Mouse (Mus musculus) gastrocnemius, adult 8-10 months (tissue): ENCODE results near the gene Col6a5. TPM values are rescaled to one million over a fixed set of nuclear protein-coding genes. Genes with fewer than 3 reads are reported as not detected.

Source experiments
- DNase-seq, 2 experiments: peaks; one replicate each; pipeline ENCODE4 v3.0.0; 2022; ENCODE audit warnings: low spot score in 2 of 2
- total RNA-seq, 4 experiments: library from RNA; stranded (reverse); gene quantifications; 2 replicates each; pipeline ENCODE4 v1.2.4; 2022

Gene Col6a5
- under 1 TPM in 3 of 4 experiments, not detected in 1; 0.09 to 0.13 (median 0.10) TPM for total RNA-seq

DNA sequence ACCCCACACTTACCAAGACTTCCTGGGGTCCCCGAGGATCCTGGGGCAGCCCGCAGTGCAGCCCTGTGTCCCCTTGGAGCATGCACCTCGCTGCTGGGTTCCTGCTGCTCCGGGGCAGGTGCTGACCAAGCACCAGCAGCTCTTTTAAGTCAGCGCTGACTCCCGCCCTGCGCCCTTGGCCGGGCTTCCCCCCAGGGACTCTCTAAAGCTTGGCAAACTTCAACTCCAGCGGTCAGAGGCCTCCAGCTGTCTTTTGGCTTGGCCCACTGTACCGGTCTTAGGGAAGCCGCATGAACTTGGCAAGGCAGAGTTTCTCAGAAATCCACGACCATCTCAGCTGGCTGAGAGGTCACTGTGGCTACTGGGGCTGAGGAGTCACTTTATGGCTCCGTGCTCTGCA is at the start of gene Col6a5:
Gene Col6a5 (minus strand): TSS at position 111 of the 400 bp plus-strand sequence.
- peak; percentile 24 to 44 for DNase-seq

DNA sequence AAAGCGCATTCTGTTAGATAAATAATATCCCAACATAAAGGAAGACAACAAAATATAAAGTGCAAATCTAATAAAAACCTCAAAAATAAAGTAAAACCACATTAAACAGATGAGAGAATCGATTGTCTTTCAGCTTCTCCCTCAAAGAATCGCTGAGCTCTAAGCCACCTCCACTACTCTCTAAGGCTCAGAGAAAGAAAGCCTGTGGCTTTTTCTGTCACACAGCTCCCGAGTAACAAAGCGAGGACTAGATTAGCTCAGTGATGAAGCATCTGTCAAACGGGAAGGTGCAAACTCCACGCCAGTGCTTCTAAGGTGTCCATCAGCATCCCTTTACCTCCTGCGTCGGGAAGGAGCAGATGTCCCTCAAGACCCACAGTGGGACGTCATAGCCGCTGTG is 37.5 kb upstream of the Col6a5 start:
- no peak for DNase-seq

DNA sequence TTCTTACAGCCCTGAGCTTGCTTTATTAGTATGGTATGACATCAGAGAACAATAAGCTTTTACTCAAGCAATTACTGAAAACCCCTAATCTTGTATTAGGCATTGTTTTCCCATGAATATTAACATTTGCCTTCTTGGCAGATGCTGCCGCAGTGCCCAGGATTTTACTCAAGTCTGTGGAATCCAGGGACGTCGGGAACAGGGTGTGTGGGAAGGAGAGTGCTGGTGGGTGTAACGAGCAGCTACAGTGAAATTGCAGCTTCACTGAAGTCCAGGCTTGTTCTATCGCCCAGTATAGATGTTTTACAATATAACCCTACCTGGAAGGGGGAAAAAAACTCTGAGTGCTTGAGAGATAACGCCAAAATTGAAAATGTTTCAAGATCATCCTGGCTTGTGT is 32.0 kb upstream of the Col6a5 start:
- no peak for DNase-seq

GRCm38 (mm10) chr9:105990099-105990498 is 29.7 kb upstream of the Col6a5 start:
- no peak for DNase-seq

DNA sequence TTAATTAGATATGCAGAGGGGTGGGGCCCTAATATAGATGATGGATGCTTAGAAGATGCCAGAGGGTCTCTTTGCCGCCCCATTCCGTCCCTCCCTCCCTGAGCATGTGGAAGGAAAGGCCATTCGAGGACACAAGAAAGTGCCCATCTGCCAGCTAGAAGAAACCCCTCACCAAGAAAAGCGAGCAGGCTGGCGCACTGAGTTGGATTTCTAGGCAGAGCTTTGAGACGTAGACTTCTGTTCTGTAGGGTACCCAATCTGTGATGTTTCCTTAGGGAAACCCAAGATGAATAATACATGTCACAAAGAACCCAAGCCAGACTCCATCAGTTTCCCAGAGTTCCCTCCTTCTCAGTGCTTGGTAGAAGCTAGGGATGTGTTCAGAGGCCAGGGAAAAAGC is 29.0 kb upstream of the Col6a5 start:
- no peak for DNase-seq

DNA sequence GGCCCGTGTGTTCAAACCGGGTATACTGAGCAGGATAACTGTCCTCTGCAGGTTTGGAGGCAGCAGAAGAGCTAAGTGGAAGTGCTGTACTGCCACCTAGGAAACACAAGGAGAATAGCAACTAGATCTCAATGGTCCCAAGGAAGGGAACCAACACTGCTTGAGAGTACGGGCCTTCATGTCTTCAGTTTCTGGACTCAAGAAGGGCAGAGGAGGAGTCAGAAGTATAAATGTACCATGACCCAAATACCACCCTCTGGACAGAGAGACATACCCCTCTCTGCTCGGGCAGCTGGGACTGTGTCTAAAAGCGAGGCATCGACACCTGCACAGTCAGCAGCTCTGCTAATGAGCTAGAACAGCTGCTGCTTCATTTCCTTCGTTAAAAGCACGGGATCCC is 27.7 kb upstream of the Col6a5 start:
- no peak for DNase-seq

GRCm38 (mm10) chr9:105984931-105985519 is 24.6 kb upstream of the Col6a5 start:
- no peak for DNase-seq

GRCm38 (mm10) chr9:105978479-105978878 is 18.0 kb upstream of the Col6a5 start:
- no peak for DNase-seq

DNA sequence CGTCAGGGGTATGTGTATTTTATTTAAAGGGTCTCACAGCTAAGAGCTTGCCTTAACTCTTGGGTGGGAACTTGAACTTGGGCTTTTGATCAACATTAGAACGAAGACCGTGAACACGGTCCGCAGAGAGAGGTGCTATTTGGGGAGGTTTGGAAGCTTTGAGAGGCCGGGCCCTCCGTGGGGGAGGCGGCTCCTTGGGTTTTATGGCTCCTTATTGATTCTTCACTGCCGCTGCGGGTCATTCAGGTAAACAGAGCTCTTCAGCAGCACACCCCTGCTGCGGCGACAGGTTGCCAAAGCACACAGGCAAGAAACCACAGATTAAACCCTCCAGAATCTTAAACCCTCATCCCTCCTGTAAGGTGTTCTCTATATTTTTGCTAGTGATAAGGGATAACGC is 16.4 kb upstream of the Col6a5 start:
- DNase-seq: no peak

DNA sequence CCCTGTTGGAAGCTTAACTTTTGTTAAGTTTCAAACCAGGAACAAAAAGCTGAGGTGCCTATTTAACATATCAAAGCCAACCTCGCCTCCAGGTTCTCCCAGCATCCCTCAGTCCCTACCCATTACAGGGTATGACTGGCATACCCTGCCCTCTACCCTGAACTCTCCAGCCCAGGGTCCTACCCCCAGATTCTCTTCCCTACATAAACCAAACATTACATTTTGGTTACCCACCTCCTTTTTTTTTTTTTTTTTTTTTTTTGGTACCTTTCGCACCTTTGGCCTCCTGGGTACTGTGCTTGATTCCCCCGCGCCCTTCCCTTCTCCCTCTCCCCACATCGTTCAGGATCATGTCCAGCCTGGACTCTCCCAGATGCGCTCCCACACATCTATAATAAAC is 15.9 kb upstream of the Col6a5 start:
- DNase-seq: no peak

GRCm38 (mm10) chr9:105973736-105974135 is 13.3 kb upstream of the Col6a5 start:
- DNase-seq: no peak

GRCm38 (mm10) chr9:105972031-105972430 is 11.6 kb upstream of the Col6a5 start:
- no peak for DNase-seq

DNA sequence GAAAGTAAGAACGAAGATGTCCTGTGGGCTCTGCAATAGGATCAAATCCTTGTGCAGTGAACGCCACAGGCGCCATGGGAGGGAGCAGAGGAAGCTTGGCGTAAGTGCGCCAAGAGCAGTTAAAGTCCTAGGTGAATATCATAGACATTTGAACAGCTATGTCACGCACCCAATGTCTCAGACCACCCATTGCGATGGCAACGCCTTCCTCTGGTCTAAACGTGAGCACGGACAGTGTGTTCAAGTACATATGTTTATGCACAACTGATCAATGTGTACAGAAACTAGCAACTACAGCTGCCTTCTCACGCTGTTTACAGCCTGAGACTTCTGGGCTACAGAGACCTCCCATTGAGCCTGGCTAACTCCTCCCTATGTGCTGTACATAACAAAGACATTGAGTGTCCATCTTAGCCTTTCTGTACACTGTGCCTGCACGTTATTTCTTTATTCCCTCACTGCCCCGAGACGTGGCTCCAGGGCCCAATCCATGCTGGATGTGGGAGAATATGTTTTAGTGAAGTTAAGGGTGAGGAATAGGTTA is 11.0 kb upstream of the Col6a5 start:
- no peak for DNase-seq

DNA sequence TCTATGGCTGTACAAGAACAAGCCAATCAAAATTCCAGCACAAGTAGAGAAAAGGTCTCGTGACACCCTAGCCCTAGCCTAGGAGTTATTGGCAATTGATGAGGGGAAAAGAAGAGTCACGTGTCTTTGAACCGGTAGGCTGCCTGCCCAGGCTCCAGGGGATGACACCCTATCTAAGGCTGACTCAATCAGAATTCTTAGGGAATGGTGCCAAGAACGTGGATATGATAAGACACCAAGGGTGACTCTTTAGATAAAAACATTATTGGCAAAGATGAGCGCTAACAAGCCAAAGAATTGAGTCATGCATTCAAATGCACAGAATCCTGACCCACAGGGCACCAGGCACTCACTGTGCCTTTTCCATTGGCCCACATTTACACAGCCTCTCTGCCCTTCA is 10.5 kb upstream of the Col6a5 start:
- DNase-seq: no peak

- DNase-seq: no peak
Observed at GRCm38 (mm10) chr9:105967976-105968375, 7.5 kb upstream of the Col6a5 start.

DNA sequence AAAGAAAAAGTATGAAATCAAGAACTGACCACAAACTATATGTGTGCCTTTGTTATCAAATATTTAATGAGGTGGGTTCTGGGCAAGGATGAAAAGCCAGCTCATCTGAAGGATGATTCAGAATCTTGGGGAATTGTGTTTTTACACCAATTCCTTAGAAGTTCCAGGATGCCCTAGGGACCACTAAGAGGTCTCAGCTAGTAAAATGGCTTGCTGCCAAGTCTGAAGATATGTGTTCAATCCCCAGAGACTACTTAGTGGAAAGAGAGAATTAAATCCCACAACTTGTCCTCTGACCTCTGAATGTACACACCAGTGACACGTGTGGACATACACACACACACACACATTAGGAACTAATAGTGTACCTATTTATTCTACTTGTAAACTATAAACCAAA is 1.3 kb downstream of the Col6a5 start:
- no peak for DNase-seq

DNA sequence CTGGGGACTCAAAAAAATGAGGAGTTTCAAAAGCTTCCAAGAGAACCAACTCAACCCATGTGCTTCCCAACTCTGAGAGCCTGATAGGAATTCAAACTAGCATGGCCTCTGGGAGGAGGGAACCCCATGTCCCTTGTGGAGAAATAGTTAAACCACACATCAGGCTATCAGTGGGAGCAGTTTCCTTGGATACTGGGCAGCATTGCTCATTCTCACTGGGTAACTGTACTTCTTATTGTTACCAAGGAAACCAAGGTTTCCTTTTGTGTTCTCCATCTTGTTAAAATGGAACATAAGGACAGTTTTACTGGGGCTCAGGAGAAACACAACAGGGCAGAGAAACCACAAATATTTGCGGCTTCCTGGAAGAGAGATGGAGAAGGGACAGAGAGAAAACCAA is 10.7 kb downstream of the Col6a5 start:
- no peak for DNase-seq

DNA sequence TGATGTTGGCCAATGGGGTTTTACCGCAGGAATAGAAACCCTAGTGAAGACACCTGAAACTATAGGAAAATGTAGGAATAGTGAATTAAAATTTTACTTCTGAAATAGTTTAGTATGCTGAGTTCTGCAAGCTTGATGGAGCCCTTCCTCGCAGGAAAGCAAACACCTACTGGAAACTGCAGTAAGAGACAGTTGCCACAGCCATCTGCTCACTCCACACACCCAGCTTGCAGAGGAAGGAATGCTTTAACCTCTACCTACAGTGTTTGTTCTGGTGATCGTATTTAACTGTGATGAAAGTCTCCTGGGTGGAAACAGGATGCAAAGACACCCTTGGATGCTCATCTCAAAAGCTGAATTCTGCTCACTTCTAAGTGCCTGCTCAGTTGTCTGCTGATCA is 12.9 kb downstream of the Col6a5 start:
- no peak for DNase-seq

DNA sequence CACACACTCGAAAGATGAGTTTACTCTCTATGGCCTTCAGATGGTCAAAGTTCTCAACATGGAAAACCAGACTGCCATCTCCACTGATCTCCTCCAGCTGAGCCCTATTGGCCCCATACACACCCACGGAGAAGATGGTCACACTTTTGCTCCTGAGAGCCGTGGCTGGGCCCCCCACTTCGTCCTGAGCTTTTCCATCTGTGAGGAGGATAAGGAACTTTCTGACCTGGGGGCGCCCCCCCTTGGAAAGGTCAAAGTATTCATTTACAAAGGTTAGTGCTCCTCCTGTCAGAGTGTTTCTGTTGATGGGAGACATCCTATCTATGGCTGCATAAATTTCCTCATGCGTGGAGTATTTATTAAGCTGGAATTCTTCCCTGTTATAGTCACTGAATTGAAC is 26.6 kb downstream of the Col6a5 start:
- no peak for DNase-seq

DNA sequence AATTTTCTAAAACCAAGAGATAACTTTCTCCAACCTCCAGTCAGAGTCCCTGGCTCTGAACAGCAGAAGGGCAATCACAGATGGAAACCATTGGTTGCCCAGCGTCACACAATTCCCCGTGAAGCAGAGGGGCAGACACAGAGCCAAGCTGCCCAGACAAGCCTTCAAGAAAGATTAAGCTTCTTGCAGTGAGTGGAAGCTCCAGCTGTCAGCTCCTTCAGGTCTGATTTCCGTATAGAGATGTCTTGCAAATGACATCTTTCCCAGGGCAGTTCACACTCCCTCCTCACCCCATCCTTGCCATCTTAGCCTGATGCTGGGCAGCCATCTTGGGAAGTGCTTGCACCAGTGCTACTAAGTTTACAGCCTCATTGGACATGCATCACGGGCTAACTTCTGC is 31.2 kb downstream of the Col6a5 start:
- no peak for DNase-seq

DNA sequence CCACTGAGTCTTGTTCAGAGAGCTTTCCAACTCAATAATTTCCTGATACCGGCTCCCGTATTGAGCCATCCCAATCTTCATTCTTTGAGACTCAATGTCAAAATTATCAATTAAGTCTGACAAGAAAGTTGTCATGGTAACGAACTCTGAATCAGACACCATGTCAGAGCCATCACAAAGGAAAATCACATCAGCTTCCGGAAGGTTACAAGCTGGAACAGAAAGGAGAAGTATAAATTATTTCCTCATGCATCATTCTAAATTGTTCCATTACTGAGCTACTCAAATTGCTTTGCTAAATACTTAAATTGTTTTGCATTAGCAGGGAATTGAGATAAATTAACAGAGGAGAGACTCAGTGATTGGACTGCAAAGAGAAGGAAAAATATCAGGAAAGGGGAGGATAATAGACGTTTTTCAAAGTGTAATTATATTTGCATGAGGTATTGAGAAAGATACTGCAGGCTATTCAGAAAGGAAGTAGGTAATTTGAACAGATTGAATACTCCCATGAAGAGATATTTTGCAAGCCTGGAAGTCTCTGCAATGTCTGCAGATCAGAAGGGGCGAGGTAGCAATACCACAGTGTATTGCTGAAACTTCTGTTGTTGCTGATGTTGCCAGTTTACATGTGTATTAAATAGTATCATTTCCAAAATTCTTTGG is 31.9 kb downstream of the Col6a5 start:
- no peak for DNase-seq

GRCm38 (mm10) chr9:105923659-105924058 is 36.8 kb downstream of the Col6a5 start:
- DNase-seq: no peak

DNA sequence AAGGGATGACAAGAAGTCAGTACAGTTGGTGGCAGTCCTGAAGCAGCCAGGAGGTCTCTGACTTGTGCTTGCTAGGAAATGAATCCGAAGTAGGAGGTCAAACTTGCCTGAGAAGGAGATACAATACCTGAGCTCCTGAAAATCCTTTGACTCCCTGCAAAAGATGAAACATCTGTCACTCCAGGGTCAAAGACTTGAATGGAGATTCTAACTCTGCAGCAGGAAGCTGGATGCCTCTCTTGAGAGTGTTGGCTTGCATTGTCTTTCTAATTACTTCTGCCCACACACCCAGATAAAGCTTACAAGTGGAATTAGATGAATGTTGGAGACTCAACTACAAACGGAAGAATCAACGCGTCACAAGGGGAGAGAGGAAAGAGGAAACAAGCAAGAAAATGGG is 45.3 kb downstream of the Col6a5 start:
- DNase-seq: no peak
